Mouse (Mus musculus) hindbrain, embryonic 14.5 days (tissue): ENCODE data around the gene Syt2. TPM values are rescaled to one million over a fixed set of nuclear protein-coding genes. Genes with fewer than 3 reads are reported as not detected.

ENCODE experiments used
- ATAC-seq: fragments of 200-750 bp; cut with Nextera tagmentation; 2 replicates; pipeline ENCODE4 v1.8.0; 2017; ENCODE audit warnings: moderate number of reproducible peaks, mild to moderate bottlenecking, moderate TSS enrichment, moderate library complexity; ENCODE audit not compliant: low FRiP score
- DNase-seq: peaks from one replicate; pipeline ENCODE4 v3.0.0-alpha.2; 2015; ENCODE audit warnings: low spot score
- H3K27ac ChIP-seq: fragments of 300-500 bp; sonication (generic); 2 replicates; pipeline ENCODE4 v1.5.1; 2014; ENCODE audit warnings: mild to moderate bottlenecking, moderate library complexity
- H3K27me3 ChIP-seq: fragments of 300-500 bp; sonication (generic); 2 replicates; pipeline ENCODE4 v1.6.1; 2014; ENCODE audit warnings: mild to moderate bottlenecking, low read length, mixed read lengths; ENCODE audit not compliant: control insufficient read depth, insufficient read depth
- H3K36me3 ChIP-seq: fragments of 300-500 bp; sonication (generic); replicated peaks from 2 replicates; pipeline ENCODE4 v1.6.1; 2014; ENCODE audit not compliant: control insufficient read depth, insufficient read depth
- H3K4me1 ChIP-seq: fragments of 300-500 bp; sonication (generic); replicated peaks from 2 replicates; pipeline ENCODE4 v1.6.1; 2014; ENCODE audit warnings: antibody characterized with exemption, low read length, mixed read lengths; ENCODE audit not compliant: control insufficient read depth, insufficient read depth
- H3K4me2 ChIP-seq: fragments of 300-500 bp; sonication (generic); replicated peaks from 2 replicates; pipeline ENCODE4 v1.6.1; 2014; ENCODE audit warnings: mild to moderate bottlenecking, moderate library complexity
- H3K4me3 ChIP-seq: fragments of 300-500 bp; sonication (generic); replicated peaks from 2 replicates; pipeline ENCODE4 v1.5.1; 2014; ENCODE audit warnings: mild to moderate bottlenecking, low read length
- H3K9ac ChIP-seq: fragments of 300-500 bp; sonication (generic); 2 replicates; pipeline ENCODE4 v1.6.1; 2014
- H3K9me3 ChIP-seq: fragments of 300-500 bp; sonication (generic); 2 replicates; pipeline ENCODE4 v1.6.1; 2016; ENCODE audit warnings: low read length; ENCODE audit not compliant: control insufficient read depth
- WGBS: fragments of 180-500 bp; shearing (Covaris S2); extraction: QIAGEN DNeasy Blood & Tissue Kit; methylation state at CpG from one replicate; pipeline ENCODE4 v1.1.7; 2014; 5-methylcytosine and 5-hydroxymethylcytosine counted together
- polyA plus RNA-seq: library from polyadenylated mRNA; unstranded; fragments of >200 nt; fragmentation: Nextera tagmentation; extraction: Ambion mirVana; gene quantifications from 2 replicates; pipeline ENCODE4 v1.2.1, GENCODE M21; 2014

Gene Syt2
- polyA plus RNA-seq, 1 experiment from 2014 or later, result 10.1 TPM

DNA sequence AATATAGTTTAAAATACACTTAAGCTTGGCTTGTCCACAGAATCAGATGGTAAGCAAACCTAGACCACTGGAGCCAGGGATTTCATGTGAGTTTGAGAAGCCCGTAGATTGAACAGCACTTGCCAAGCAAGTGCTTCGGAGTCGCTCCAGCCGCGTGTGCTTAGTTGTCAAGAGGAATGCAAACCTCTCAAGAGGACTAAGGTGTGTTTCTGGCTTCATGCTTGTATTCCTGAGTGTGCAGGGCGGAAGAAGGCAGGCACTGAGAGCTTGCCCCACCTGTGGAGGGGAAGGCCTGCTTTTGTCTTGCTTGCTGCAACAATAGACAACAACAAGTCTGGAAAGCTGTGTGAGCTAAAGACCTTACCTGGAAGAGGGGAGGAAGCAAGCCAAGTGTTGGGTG lies 2.8 kb upstream of the Syt2 start:
- no peaks in the 10 kb centered on the region for H3K9me3 ChIP-seq
- no peak overlapping the region for H3K4me3 ChIP-seq
- H3K27me3 ChIP-seq, result peaks cover 44% of the 10 kb centered on the region
- H3K36me3 ChIP-seq, result no peaks in the 10 kb centered on the region
- ATAC-seq, result no peak
- 0 out of 2 replicates have a peak, but pooled peaks cover 3% of the 10 kb centered on the region for H3K4me1 ChIP-seq
- H3K27ac ChIP-seq, result no peak overlapping the region
- WGBS, result 79% methylated on average over 6 of the region's 6 CpGs
- H3K4me2 ChIP-seq, result no peak overlapping the region
- DNase-seq, result no peak
- no peak overlapping the region for H3K9ac ChIP-seq

DNA sequence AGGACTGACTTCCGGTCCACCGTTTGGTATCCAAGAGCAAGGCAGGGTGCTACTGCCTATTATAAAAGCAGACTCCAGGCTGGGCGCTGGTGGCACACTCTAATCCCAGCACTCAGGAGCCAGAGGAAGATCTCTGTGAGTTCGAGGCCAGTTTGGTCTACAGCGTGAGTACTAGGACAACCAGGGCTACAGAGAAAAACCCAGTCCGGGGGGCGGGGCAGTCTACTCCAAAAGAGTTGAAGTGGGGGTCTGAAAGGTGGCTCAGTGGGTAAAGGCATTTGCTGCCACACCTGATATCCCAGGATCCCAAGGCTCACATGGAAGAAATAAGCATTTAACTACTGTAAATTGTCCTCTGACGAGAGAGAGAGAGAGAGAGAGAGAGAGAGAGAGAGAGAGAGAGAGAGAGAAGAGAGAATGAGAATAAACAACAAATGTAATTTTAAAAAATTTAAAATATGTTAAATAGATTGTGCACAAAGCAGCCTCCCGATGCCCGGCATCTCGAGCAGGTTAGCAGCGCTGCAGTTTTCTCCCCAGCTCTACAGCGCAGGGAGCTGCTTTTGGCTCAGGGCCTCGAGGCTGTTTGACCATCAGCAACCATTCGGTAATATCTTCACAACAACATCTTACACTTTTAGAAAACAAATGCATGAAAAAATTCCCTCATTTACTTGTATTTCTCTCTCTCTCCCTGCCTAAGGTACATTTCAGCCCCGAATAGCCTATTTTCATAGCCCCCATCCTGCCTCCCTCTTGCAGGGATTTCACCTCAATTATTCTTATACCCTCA lies 873 bp upstream of the Syt2 start:
- H3K27me3 ChIP-seq, result peaks cover 50% of the 10 kb centered on the region

DNA sequence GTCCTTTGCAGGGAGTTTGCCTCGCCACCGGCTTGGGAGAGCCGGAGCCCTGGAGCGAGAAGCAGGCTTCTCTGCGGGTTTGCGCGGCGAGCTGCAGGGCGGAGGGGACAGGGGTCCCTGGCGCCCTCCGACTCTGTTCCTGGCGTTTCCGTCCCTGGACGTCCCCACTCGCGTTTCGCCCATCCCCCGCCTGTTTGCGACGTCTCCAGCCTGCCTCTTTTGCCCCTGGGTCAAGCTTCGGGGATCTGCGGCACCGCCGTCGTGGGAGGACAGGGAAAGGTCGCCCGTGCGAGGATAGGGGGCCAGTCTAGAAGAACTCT lies 446 bp downstream of the Syt2 start:
- peaks cover 50% of the 10 kb centered on the region for H3K27me3 ChIP-seq

More for the DNA sequence above, 873 bp upstream of the Syt2 start:
- peak overlapping the region; percentile 37 for H3K4me3 ChIP-seq
- 0 out of 2 replicates have a peak, but pooled peaks cover 3% of the 10 kb centered on the region for H3K4me1 ChIP-seq
- no peak for DNase-seq
- H3K9me3 ChIP-seq, result no peaks in the 10 kb centered on the region
- H3K4me2 ChIP-seq, result peak overlapping the region; percentile 77
- peak overlapping the region; percentile 54 for H3K9ac ChIP-seq
- WGBS, result 15% methylated on average over 16 of the region's 16 CpGs
- H3K27ac ChIP-seq, result no peak overlapping the region
- H3K36me3 ChIP-seq, result no peaks in the 10 kb centered on the region
- ATAC-seq, result no peak

DNA sequence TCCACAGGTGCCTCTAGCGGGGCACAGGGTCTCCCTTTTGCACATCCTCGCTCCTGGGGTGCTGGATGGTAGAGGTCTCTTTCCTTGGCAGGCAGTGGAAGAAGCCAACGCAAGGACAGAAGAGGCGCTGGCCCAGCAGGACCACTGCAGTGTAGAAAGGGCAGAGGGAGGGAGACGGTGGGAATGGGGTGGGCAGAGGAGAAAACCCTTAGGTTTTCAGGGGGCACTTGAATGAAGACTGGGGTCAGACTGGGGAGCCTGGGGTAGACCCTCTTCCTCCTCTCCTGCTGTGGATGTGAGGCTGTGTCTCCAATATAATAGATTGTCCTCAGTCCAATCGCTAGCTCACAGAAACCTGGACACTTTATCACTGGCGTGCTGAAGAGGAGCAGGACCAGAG lies 1.1 kb downstream of the Syt2 start:
- WGBS, result 31% methylated on average over 7 of the region's 7 CpGs
- H3K9me3 ChIP-seq, result no peaks in the 10 kb centered on the region
- no peak overlapping the region for H3K27ac ChIP-seq
- ATAC-seq, result no peak
- no peaks in the 10 kb centered on the region for H3K36me3 ChIP-seq
- peak overlapping the region; percentile 77 for H3K4me2 ChIP-seq
- peak overlapping the region; percentile 1; the same call in 1 of the 2 replicates for H3K4me3 ChIP-seq
- no peak overlapping the region for H3K9ac ChIP-seq
- H3K27me3 ChIP-seq, result peaks cover 50% of the 10 kb centered on the region
- peaks cover 13% of the 10 kb centered on the region; the same call in 1 of the 2 replicates for H3K4me1 ChIP-seq
- DNase-seq, result no peak

More for the DNA sequence above, 446 bp downstream of the Syt2 start:
- no peak for DNase-seq
- Histone ChIP-seq H3K4me3 (peak overlapping the region; percentile 37), H3K9me3 (no peaks in the 10 kb centered on the region), H3K36me3 (no peaks in the 10 kb centered on the region), H3K4me1 (peaks cover 7% of the 10 kb centered on the region; the same call in 1 of the 2 replicates), H3K9ac (peak overlapping the region; percentile 54; the same call in 1 of the 2 replicates), H3K4me2 (peak overlapping the region; percentile 77), H3K27ac (no peak overlapping the region)
- WGBS, result under 1% methylated on average over 26 of the region's 28 CpGs
- no peak for ATAC-seq

GRCm38 (mm10) chr1:134650816-134651215 lies 4.3 kb downstream of the Syt2 start:
- 73% methylated on average over 5 of the region's 5 CpGs for WGBS
- ATAC-seq (no peak), DNase-seq (no peak)
- no peak overlapping the region for H3K4me2 ChIP-seq
- H3K27me3 ChIP-seq, result peaks cover 34% of the 10 kb centered on the region
- H3K9me3 ChIP-seq, result no peaks in the 10 kb centered on the region
- H3K27ac ChIP-seq, result no peak overlapping the region
- no peaks in the 10 kb centered on the region for H3K36me3 ChIP-seq
- H3K9ac ChIP-seq, result no peak overlapping the region
- no peak overlapping the region for H3K4me3 ChIP-seq
- H3K4me1 ChIP-seq, result peaks cover 22% of the 10 kb centered on the region

DNA sequence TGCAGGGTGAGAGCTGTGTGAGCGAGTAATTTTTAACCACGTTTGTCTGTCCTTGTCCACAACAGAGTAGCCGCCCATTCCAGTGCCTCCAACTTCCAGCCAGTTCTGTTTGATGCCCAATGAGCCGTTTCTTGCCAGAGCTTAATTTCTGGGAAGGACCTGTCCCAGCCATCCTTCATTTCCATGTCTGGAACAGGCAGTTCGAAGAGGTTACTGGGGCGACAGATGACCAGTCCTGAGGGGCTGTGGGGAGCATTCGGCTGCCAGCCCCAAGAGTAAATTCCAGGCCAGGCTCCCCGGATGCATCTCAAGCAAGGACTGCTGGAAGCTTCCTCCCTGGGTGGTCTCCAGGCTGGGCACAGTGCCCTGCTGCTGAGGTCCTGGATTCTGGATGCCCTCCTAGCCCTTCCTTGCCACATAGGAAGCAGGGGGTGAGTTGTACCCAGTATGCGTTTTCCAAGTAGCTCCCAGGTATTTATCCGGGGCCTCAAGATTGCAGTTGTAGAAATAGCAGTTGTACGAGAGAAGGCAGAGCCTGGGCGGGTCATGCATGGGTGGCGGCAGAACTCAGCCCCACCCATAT lies 4.9 kb downstream of the Syt2 start:
- Histone ChIP-seq H3K27me3 (peaks cover 29% of the 10 kb centered on the region), H3K4me3 (no peak overlapping the region), H3K4me1 (peaks cover 22% of the 10 kb centered on the region), H3K9me3 (no peaks in the 10 kb centered on the region), H3K4me2 (no peak overlapping the region), H3K9ac (no peak overlapping the region), H3K36me3 (no peaks in the 10 kb centered on the region), H3K27ac (0 out of 2 replicates have a peak overlapping the region, but pooled peaks have one; percentile 30)
- ATAC-seq, result peak; percentile 32; the same call in 1 of the 2 replicates
- DNase-seq, result no peak
- WGBS, result 48% methylated on average over 13 of the region's 13 CpGs

DNA sequence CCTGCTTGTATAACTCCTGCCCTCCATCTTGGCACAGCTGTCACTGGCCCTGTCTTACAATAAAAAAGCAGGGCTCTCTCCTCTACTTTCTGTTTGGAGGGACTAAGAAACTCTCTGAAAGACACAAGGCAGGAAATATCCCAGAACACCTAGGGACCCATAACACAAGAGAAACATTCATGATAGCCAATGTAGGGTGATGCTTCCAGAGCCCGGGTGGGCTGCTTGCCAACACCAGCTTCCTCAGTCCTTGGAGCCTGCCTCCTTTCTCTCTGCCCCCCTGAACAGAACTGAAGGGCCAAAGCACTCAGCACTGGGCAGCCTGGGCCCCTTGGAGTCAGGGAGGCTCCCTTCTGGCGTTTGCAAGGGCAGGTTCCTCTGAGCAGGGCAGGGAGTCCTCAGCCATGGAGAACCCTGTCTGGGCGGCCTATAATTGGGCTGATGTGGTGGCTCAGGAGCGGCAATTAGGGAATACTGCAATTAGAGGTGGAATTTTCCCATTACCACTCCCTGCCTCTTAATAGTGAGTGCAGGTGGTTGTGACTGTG lies 5.4 kb downstream of the Syt2 start:
- Histone ChIP-seq H3K9ac (no peak overlapping the region), H3K36me3 (no peaks in the 10 kb centered on the region), H3K4me2 (no peak overlapping the region), H3K4me1 (peaks cover 19% of the 10 kb centered on the region), H3K9me3 (no peaks in the 10 kb centered on the region), H3K27ac (peak overlapping the region; percentile 30; the same call in 1 of the 2 replicates), H3K4me3 (no peak overlapping the region), H3K27me3 (peaks cover 24% of the 10 kb centered on the region)
- DNase-seq (no peak), ATAC-seq (0 out of 2 replicates have a peak, but pooled peaks have one; percentile 55)
- WGBS, result 38% methylated on average over 4 of the region's 4 CpGs

GRCm38 (mm10) chr1:134653603-134654257 lies 7.3 kb downstream of the Syt2 start:
- H3K4me3 ChIP-seq, result no peak overlapping the region
- H3K4me2 ChIP-seq, result no peak overlapping the region
- peaks cover 19% of the 10 kb centered on the region for H3K4me1 ChIP-seq
- ATAC-seq (peak; percentile 35; the same call in 1 of the 2 replicates), DNase-seq (no peak)
- no peak overlapping the region for H3K9ac ChIP-seq
- no peaks in the 10 kb centered on the region for H3K36me3 ChIP-seq
- peaks cover 6% of the 10 kb centered on the region for H3K27me3 ChIP-seq
- H3K9me3 ChIP-seq, result no peaks in the 10 kb centered on the region
- WGBS, result 18% methylated on average over 10 of the region's 10 CpGs
- H3K27ac ChIP-seq, result 0 out of 2 replicates have a peak overlapping the region, but pooled peaks have one; percentile 14

DNA sequence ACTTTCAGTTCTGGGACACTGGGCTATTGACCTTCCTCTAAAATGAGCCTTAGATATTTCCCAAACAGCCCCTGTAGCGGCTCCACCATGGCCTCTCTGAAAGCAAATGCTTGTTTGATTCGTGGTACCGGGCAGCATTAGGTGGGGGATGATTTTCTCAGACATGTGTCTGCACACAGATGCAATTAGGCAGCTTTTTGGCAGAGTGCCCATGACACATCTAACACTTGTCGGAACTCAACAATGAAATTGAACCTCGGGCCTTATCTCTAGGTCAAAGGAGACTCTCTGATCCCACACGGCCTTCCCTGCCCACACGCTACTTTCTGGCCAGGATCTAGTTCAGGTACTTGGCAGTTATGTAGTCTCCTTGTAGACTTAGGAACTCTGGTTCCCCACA lies 12.4 kb downstream of the Syt2 start:
- H3K9ac ChIP-seq, result no peak overlapping the region
- 0 out of 2 replicates have a peak, but pooled peaks cover under 1% of the 10 kb centered on the region for H3K4me1 ChIP-seq
- H3K4me2 ChIP-seq, result no peak overlapping the region
- ATAC-seq, result no peak
- no peaks in the 10 kb centered on the region for H3K36me3 ChIP-seq
- DNase-seq, result no peak
- WGBS, result 60% methylated on average over 7 of the region's 7 CpGs
- H3K27me3 ChIP-seq, result no peaks in the 10 kb centered on the region
- no peak overlapping the region for H3K27ac ChIP-seq
- no peaks in the 10 kb centered on the region for H3K9me3 ChIP-seq
- no peak overlapping the region for H3K4me3 ChIP-seq
